Mouse (Mus musculus) olfactory bulb, adult 2 months (tissue): Measurements from ENCODE around the gene Tjap1. TPM values are rescaled to one million over a fixed set of nuclear protein-coding genes. Genes with fewer than 3 reads are reported as not detected.
A peak's percentile ranks its signal among the peaks of the same experiment; 100 is the strongest.

Experiments used
- H3K27ac ChIP-seq: fragments of 200-500 bp; 2 replicates; pipeline ENCODE4 v1.5.1; 2012; ENCODE audit warnings: low read depth, low read length; ENCODE audit not compliant: insufficient read depth
- H3K4me1 ChIP-seq: fragments of 200-500 bp; 2 replicates; pipeline ENCODE4 v1.6.1; 2012; ENCODE audit warnings: low read length; ENCODE audit not compliant: control insufficient read depth, insufficient read depth
- H3K4me3 ChIP-seq: fragments of 200-500 bp; 2 replicates; pipeline ENCODE4 v1.5.1; 2012; ENCODE audit warnings: mild to moderate bottlenecking, low read depth, low read length, moderate library complexity; ENCODE audit not compliant: insufficient read depth
- CTCF ChIP-seq: fragments of 200-500 bp; IDR thresholded peaks from 2 replicates; pipeline ENCODE4 v1.5.1; 2012; ENCODE audit warnings: low read depth, mild to moderate bottlenecking, low read length, moderate library complexity; ENCODE audit not compliant: insufficient read depth
- POLR2A ChIP-seq: fragments of 200-500 bp; IDR thresholded peaks from 2 replicates; pipeline ENCODE4 v1.6.1; 2012; ENCODE audit warnings: mild to moderate bottlenecking, low read depth, low read length, moderate library complexity; ENCODE audit not compliant: insufficient read depth
- WGBS: fragments of 180-500 bp; shearing (Covaris S2); methylation state at CpG from one replicate; pipeline ENCODE4 v1.1.7; 2018; 5-methylcytosine and 5-hydroxymethylcytosine counted together
- polyA plus RNA-seq: library from polyadenylated mRNA; stranded (reverse); fragments of >200 nt; gene quantifications from 2 replicates; pipeline ENCODE4 v1.2.4, GENCODE M21; 2012; ENCODE audit warnings: low replicate concordance; ENCODE audit not compliant: missing spikeins, insufficient read depth, insufficient read length

The Tjap1 gene
- not detected in 2 replicates for polyA plus RNA-seq

- Histone ChIP-seq H3K27ac (no peak within 1 kb of the TSS), H3K4me1 (peaks cover 7% of the 10 kb centered on the region), H3K4me3 (peak within 1 kb of the TSS; percentile 70)
- TF ChIP-seq POLR2A (peak; percentile 60), CTCF (no peak)
- WGBS: under 1% methylated on average over 37 of the region's 37 CpGs
Measured at GRCm38 (mm10) chr17:46282483-46283123, at the start of gene Tjap1. Gene Tjap1, minus strand, starts transcription at chr17:46283026.

DNA sequence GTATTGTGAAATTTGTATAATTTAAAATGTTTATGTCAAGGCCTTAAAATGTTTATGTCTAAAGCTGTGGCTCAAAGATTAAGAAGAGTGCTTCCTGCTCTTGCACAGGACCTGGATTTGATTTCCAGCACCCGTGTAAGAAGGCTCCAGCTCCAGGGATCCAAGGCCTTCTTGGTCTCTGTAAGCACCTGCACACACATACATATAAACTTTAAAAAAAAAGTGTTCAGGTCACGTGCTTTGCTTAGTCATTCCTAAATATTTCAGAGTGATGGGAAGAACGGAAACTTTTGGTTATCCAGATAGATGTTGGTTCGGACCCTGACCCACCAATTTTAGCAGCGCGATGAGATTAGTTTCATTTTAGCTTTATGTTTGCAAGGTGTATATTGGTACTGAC lies 45.9 kb upstream of the Tjap1 start:
- WGBS: 68% methylated on average over 6 of the region's 6 CpGs
- Histone ChIP-seq H3K4me1 (0 out of 2 replicates have a peak, but pooled peaks cover 2% of the 10 kb centered on the region), H3K27ac (0 out of 2 replicates have a peak overlapping the region, but pooled peaks have one; percentile 28), H3K4me3 (no peak overlapping the region)
- no peak for TF ChIP-seq POLR2A
- TF ChIP-seq CTCF: no peak

- WGBS: under 1% methylated on average over 40 of the region's 40 CpGs
- peak within 1 kb of the TSS; percentile 64 for H3K4me3 ChIP-seq
- H3K27ac ChIP-seq: peak within 1 kb of the TSS; percentile 81
- H3K4me1 ChIP-seq: 0 out of 2 replicates have a peak, but pooled peaks cover 2% of the 10 kb centered on the region
- TF ChIP-seq CTCF: 0 out of 2 replicates have a peak, but pooled peaks have one; percentile 31
- TF ChIP-seq POLR2A: peak; percentile 68
Measured at GRCm38 (mm10) chr17:46327906-46328534, 45.2 kb upstream of the Tjap1 start, which contains the start of gene Abcc10. Gene Abcc10, minus strand, starts transcription at chr17:46328352.

DNA sequence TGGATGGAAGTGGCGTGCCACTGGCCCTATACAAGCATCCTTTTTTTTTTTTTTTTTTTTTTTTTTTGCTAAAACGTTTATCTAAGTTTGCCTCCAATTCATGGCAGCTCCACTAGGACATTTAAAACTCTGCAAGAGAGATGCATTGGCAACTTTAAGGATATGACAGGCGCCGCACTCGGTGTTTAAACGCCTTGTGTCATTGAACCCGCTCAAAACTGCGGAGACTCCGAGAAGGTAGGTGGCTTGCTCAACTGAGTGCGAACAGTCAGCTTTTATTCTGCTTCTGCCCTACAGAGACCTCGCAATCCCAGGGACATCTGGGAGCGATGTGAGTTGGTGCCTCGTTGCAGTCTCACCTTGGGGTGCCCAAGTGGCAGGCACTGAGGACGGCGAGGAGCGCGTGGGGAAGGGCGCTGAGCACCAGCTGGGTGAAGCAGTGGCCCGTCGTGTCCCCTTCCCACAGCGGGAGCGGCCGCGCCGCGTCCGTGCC lies 44.6 kb upstream of the Tjap1 start:
- TF ChIP-seq CTCF (no peak), POLR2A (no peak)
- Histone ChIP-seq H3K27ac (peak overlapping the region; percentile 76), H3K4me3 (peak overlapping the region; percentile 64), H3K4me1 (0 out of 2 replicates have a peak, but pooled peaks cover 2% of the 10 kb centered on the region)
- 2% methylated on average over 27 of the region's 27 CpGs for WGBS

GRCm38 (mm10) chr17:46322046-46322823 lies 39.4 kb upstream of the Tjap1 start:
- 0 out of 2 replicates have a peak, but pooled peaks cover 2% of the 10 kb centered on the region for H3K4me1 ChIP-seq
- H3K27ac ChIP-seq: no peak overlapping the region
- 90% methylated on average over 14 of the region's 14 CpGs for WGBS
- TF ChIP-seq CTCF (no peak), POLR2A (no peak)
- no peak overlapping the region for H3K4me3 ChIP-seq

DNA sequence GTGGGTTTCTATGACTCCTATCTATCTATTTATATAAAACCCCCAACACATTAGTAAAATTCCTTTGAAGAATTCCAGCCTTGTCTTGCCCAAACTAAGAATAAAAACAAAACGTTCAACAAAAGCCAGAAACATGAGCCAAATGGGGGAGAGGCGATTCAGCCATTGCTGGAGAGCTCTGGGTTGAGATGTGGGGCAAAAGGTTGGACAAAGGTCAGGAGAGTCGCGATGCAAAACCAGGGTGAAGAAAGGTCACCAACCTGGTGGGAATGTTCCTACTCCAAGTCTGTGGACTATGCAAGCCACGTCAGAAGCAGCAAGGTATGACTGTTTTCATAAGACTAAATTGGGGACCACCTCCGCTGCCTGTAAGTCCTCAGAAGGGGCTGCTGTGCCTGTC lies 37.7 kb upstream of the Tjap1 start:
- Histone ChIP-seq H3K27ac (no peak overlapping the region), H3K4me1 (no peaks in the 10 kb centered on the region), H3K4me3 (no peak overlapping the region)
- TF ChIP-seq POLR2A (no peak), CTCF (no peak)
- WGBS: 73% methylated on average over 6 of the region's 6 CpGs

DNA sequence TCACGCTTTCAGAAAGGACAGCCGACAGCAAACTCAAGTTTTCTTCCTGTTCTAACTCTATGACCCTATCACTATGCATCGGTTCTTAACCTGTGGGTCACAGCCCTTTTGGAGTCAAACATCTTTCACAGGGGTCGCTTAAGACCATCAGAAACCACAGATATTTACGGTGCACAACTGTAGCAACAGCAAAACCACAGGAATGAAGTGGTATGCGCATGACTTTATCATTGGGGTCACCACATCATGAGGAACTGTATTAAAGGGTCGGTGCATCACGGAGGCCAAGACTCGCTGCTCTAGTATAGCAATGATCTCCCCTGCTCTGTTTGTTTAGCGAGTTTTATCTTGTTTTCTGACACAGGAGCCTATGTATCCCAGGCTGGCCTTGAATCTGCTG lies 33.0 kb upstream of the Tjap1 start:
- no peak overlapping the region for H3K27ac ChIP-seq
- WGBS: 93% methylated on average over 10 of the region's 10 CpGs
- no peak for TF ChIP-seq POLR2A
- no peak for TF ChIP-seq CTCF
- no peaks in the 10 kb centered on the region for H3K4me1 ChIP-seq
- H3K4me3 ChIP-seq: no peak overlapping the region

- TF ChIP-seq POLR2A (no peak), CTCF (no peak)
- WGBS: 82% methylated on average over 9 of the region's 9 CpGs
- no peak overlapping the region for H3K27ac ChIP-seq
- H3K4me1 ChIP-seq: no peaks in the 10 kb centered on the region
- no peak overlapping the region for H3K4me3 ChIP-seq
Measured at GRCm38 (mm10) chr17:46313135-46313715, 30.4 kb upstream of the Tjap1 start.

DNA sequence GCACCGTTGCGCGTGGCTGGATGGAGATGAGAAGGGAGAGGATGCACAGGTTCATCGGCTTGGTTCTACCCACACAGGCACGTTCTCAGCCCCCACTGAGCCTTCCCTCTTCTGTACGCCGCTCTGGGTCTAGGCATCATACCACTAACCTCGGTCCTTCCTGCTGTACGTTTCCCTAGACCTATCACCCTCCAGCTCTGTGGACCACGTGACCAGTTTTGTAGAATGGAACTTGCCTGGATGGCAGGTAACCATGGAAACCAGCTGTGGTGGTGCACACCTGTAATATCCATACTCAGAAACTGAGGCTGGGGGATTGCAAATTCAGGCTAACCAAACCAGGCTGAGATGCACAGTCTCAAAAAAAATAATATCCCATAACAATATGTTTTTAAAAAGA lies 27.7 kb upstream of the Tjap1 start:
- H3K4me3 ChIP-seq: no peak overlapping the region
- TF ChIP-seq POLR2A (no peak), CTCF (no peak)
- 81% methylated on average over 10 of the region's 10 CpGs for WGBS
- H3K27ac ChIP-seq: no peak overlapping the region
- no peaks in the 10 kb centered on the region for H3K4me1 ChIP-seq
